Mouse (Mus musculus): ENCODE measurements at regions not wholly inside any gene's neighbourhood (a gene's known extent, or its start where the extent isn't known, plus 50 kb on each side); places are given as distances from the start of the nearest gene placed in this dataset.

- DNase-seq (ENCODE audit: low spot score in 2 of 2): no peak
Observed at GRCm38 (mm10) chr12:25305764-25306653, 209.1 kb upstream of the Id2 start.

GRCm38 (mm10) chr12:25304820-25305511, 208.0 kb upstream of the Id2 start:
- DNase-seq (ENCODE audit: low spot score in 2 of 2): no peak

GRCm38 (mm10) chr12:25303500-25304050, 206.6 kb upstream of the Id2 start:
- DNase-seq (ENCODE audit: low spot score in 2 of 2): no peak

- no peak for DNase-seq (ENCODE audit: low spot score in 2 of 2)
Observed at GRCm38 (mm10) chr12:25300804-25301390, 204.0 kb upstream of the Id2 start.

GRCm38 (mm10) chr12:25299603-25300471, 202.9 kb upstream of the Id2 start:
- no peak for DNase-seq (ENCODE audit: low spot score in 2 of 2)

GRCm38 (mm10) chr12:25298766-25299165, 201.8 kb upstream of the Id2 start:
- no peak for DNase-seq (ENCODE audit: low spot score in 2 of 2)

GRCm38 (mm10) chr12:25297960-25298359, 201.0 kb upstream of the Id2 start:
- DNase-seq (ENCODE audit: low spot score in 2 of 2): no peak

GRCm38 (mm10) chr12:25296648-25297047, 199.7 kb upstream of the Id2 start:
- no peak for DNase-seq (ENCODE audit: low spot score in 2 of 2)

GRCm38 (mm10) chr12:25294179-25295025, 197.5 kb upstream of the Id2 start:
- no peak for DNase-seq (ENCODE audit: low spot score in 2 of 2)

GRCm38 (mm10) chr12:25293470-25294178, 196.7 kb upstream of the Id2 start:
- DNase-seq (ENCODE audit: low spot score in 2 of 2): no peak

- no peak for DNase-seq (ENCODE audit: low spot score in 2 of 2)
Observed at GRCm38 (mm10) chr12:25289381-25289780, 192.4 kb upstream of the Id2 start.

GRCm38 (mm10) chr12:25283808-25284207, 186.9 kb upstream of the Id2 start:
- DNase-seq (ENCODE audit: low spot score in 2 of 2): no peak

- DNase-seq (ENCODE audit: low spot score in 2 of 2): no peak
Observed at GRCm38 (mm10) chr12:25281438-25281837, 184.5 kb upstream of the Id2 start.

GRCm38 (mm10) chr12:25273631-25274305, 176.8 kb upstream of the Id2 start:
- DNase-seq (ENCODE audit: low spot score in 2 of 2): no peak

- no peak for DNase-seq (ENCODE audit: low spot score in 2 of 2)
Observed at GRCm38 (mm10) chr12:25272752-25273125, 175.8 kb upstream of the Id2 start.

- no peak for DNase-seq (ENCODE audit: low spot score in 2 of 2)
Observed at GRCm38 (mm10) chr12:25272114-25272751, 175.3 kb upstream of the Id2 start.

- no peak for DNase-seq (ENCODE audit: low spot score in 2 of 2)
Observed at GRCm38 (mm10) chr12:25269878-25270277, 172.9 kb upstream of the Id2 start.
